Mouse (Mus musculus): ENCODE results near the gene Rsbn1.

Rsbn1 gene

GRCm38 (mm10) chr3:103916839-103917237 lies 2.9 kb downstream of the Rsbn1 start:
- no peak overlapping the region for H3K4me3 ChIP-seq (replicated peaks; ENCODE audit: low read length)
- TF ChIP-seq NANOG (IDR thresholded peaks at IDR 0.05; ENCODE audit: borderline replicate concordance, low read length): no peak
- no peak for TF ChIP-seq POU5F1 (IDR thresholded peaks at IDR 0.05; ENCODE audit: borderline replicate concordance, low read length)
- no peak for TF ChIP-seq CTCF (conservative IDR thresholded peaks at IDR 0.05; ENCODE audit: low read length)
- peaks cover 14% of the 10 kb centered on the region; the same call in 1 of the 2 replicates for H3K36me3 ChIP-seq (ENCODE audit: insufficient read depth, low read length)
- no peaks in the 10 kb centered on the region for H3K9me3 ChIP-seq (ENCODE audit: low read length)
- H3K4me1 ChIP-seq (replicated peaks; ENCODE audit: low read depth, low read length): peaks cover 25% of the 10 kb centered on the region
- H3K27me3 ChIP-seq (ENCODE audit: insufficient read depth, low read length): no peaks in the 10 kb centered on the region

- Histone ChIP-seq H3K4me1 (replicated peaks; ENCODE audit: low read depth, low read length) (peaks cover 15% of the 10 kb centered on the region), H3K4me3 (replicated peaks; ENCODE audit: low read length) (no peak overlapping the region), H3K9me3 (ENCODE audit: low read length) (no peaks in the 10 kb centered on the region), H3K27me3 (ENCODE audit: insufficient read depth, low read length) (no peaks in the 10 kb centered on the region), H3K36me3 (ENCODE audit: insufficient read depth, low read length) (peaks cover 14% of the 10 kb centered on the region; the same call in 1 of the 2 replicates)
- TF ChIP-seq NANOG (IDR thresholded peaks at IDR 0.05; ENCODE audit: borderline replicate concordance, low read length): no peak
- TF ChIP-seq CTCF (conservative IDR thresholded peaks at IDR 0.05; ENCODE audit: low read length): no peak
- no peak for TF ChIP-seq POU5F1 (IDR thresholded peaks at IDR 0.05; ENCODE audit: borderline replicate concordance, low read length)
Measured at GRCm38 (mm10) chr3:103920094-103920493, 6.2 kb downstream of the Rsbn1 start.

GRCm38 (mm10) chr3:103925302-103925701 lies 11.4 kb downstream of the Rsbn1 start:
- Histone ChIP-seq H3K4me3 (replicated peaks; ENCODE audit: low read length) (no peak overlapping the region), H3K36me3 (ENCODE audit: insufficient read depth, low read length) (peaks cover 20% of the 10 kb centered on the region), H3K4me1 (replicated peaks; ENCODE audit: low read depth, low read length) (peaks cover 7% of the 10 kb centered on the region), H3K9me3 (ENCODE audit: low read length) (no peaks in the 10 kb centered on the region), H3K27me3 (ENCODE audit: insufficient read depth, low read length) (no peaks in the 10 kb centered on the region)
- TF ChIP-seq NANOG (IDR thresholded peaks at IDR 0.05; ENCODE audit: borderline replicate concordance, low read length) (no peak), CTCF (conservative IDR thresholded peaks at IDR 0.05; ENCODE audit: low read length) (no peak), POU5F1 (IDR thresholded peaks at IDR 0.05; ENCODE audit: borderline replicate concordance, low read length) (no peak)

GRCm38 (mm10) chr3:103927511-103927910 lies 13.6 kb downstream of the Rsbn1 start:
- no peaks in the 10 kb centered on the region for H3K27me3 ChIP-seq (ENCODE audit: insufficient read depth, low read length)
- H3K4me3 ChIP-seq (replicated peaks; ENCODE audit: low read length): no peak overlapping the region
- no peaks in the 10 kb centered on the region for H3K9me3 ChIP-seq (ENCODE audit: low read length)
- TF ChIP-seq CTCF (conservative IDR thresholded peaks at IDR 0.05; ENCODE audit: low read length) (no peak), POU5F1 (IDR thresholded peaks at IDR 0.05; ENCODE audit: borderline replicate concordance, low read length) (no peak), NANOG (IDR thresholded peaks at IDR 0.05; ENCODE audit: borderline replicate concordance, low read length) (no peak)
- peaks cover 28% of the 10 kb centered on the region for H3K36me3 ChIP-seq (ENCODE audit: insufficient read depth, low read length)
- peaks cover 22% of the 10 kb centered on the region for H3K4me1 ChIP-seq (replicated peaks; ENCODE audit: low read depth, low read length)

- H3K36me3 ChIP-seq (ENCODE audit: insufficient read depth, low read length): no peaks in the 10 kb centered on the region
- no peaks in the 10 kb centered on the region for H3K9me3 ChIP-seq (ENCODE audit: low read length)
- peaks cover 9% of the 10 kb centered on the region for H3K4me1 ChIP-seq (replicated peaks; ENCODE audit: low read depth, low read length)
- no peak overlapping the region for H3K4me3 ChIP-seq (replicated peaks; ENCODE audit: low read length)
- no peak for TF ChIP-seq NANOG (IDR thresholded peaks at IDR 0.05; ENCODE audit: borderline replicate concordance, low read length)
- no peaks in the 10 kb centered on the region for H3K27me3 ChIP-seq (ENCODE audit: insufficient read depth, low read length)
Measured at GRCm38 (mm10) chr3:103944794-103945562, 31.1 kb downstream of the Rsbn1 start.

GRCm38 (mm10) chr3:103948666-103949065 lies 34.7 kb downstream of the Rsbn1 start:
- H3K9me3 ChIP-seq (ENCODE audit: low read length): 0 out of 2 replicates have a peak, but pooled peaks cover 2% of the 10 kb centered on the region
- H3K27me3 ChIP-seq (ENCODE audit: insufficient read depth, low read length): no peaks in the 10 kb centered on the region
- peaks cover 3% of the 10 kb centered on the region for H3K36me3 ChIP-seq (ENCODE audit: insufficient read depth, low read length)
- no peak for TF ChIP-seq NANOG (IDR thresholded peaks at IDR 0.05; ENCODE audit: borderline replicate concordance, low read length)
- no peak for TF ChIP-seq CTCF (conservative IDR thresholded peaks at IDR 0.05; ENCODE audit: low read length)
- TF ChIP-seq POU5F1 (IDR thresholded peaks at IDR 0.05; ENCODE audit: borderline replicate concordance, low read length): no peak
- H3K4me3 ChIP-seq (replicated peaks; ENCODE audit: low read length): no peak overlapping the region
- H3K4me1 ChIP-seq (replicated peaks; ENCODE audit: low read depth, low read length): peaks cover 9% of the 10 kb centered on the region

GRCm38 (mm10) chr3:103960622-103961021 lies 46.7 kb downstream of the Rsbn1 start:
- no peak overlapping the region for H3K4me3 ChIP-seq (replicated peaks; ENCODE audit: low read length)
- peaks cover 4% of the 10 kb centered on the region for H3K9me3 ChIP-seq (ENCODE audit: low read length)
- no peaks in the 10 kb centered on the region for H3K27me3 ChIP-seq (ENCODE audit: insufficient read depth, low read length)
- TF ChIP-seq CTCF (conservative IDR thresholded peaks at IDR 0.05; ENCODE audit: low read length) (no peak), POU5F1 (IDR thresholded peaks at IDR 0.05; ENCODE audit: borderline replicate concordance, low read length) (no peak), NANOG (IDR thresholded peaks at IDR 0.05; ENCODE audit: borderline replicate concordance, low read length) (no peak)
- H3K4me1 ChIP-seq (replicated peaks; ENCODE audit: low read depth, low read length): no peaks in the 10 kb centered on the region
- H3K36me3 ChIP-seq (ENCODE audit: insufficient read depth, low read length): peaks cover 58% of the 10 kb centered on the region

GRCm38 (mm10) chr3:103967231-103967630 lies 53.3 kb downstream of the Rsbn1 start:
- H3K27me3 ChIP-seq (ENCODE audit: insufficient read depth, low read length): no peaks in the 10 kb centered on the region
- H3K4me1 ChIP-seq (replicated peaks; ENCODE audit: low read depth, low read length): peaks cover 20% of the 10 kb centered on the region
- no peaks in the 10 kb centered on the region for H3K9me3 ChIP-seq (ENCODE audit: low read length)
- H3K36me3 ChIP-seq (ENCODE audit: insufficient read depth, low read length): peaks cover 43% of the 10 kb centered on the region
- H3K4me3 ChIP-seq (replicated peaks; ENCODE audit: low read length): peak overlapping the region; percentile 95
- TF ChIP-seq CTCF (conservative IDR thresholded peaks at IDR 0.05; ENCODE audit: low read length): no peak
- no peak for TF ChIP-seq NANOG (IDR thresholded peaks at IDR 0.05; ENCODE audit: borderline replicate concordance, low read length)
- TF ChIP-seq POU5F1 (IDR thresholded peaks at IDR 0.05; ENCODE audit: borderline replicate concordance, low read length): no peak

Measured in E14TG2a.4 (cell line).